Mouse (Mus musculus) heart, adult 8-10 months (tissue): ENCODE data around the gene Arrb1. TPM values are rescaled to one million over a fixed set of nuclear protein-coding genes. Genes with fewer than 3 reads are reported as not detected.

Source experiments
- DNase-seq: peaks from one replicate; pipeline ENCODE4 v3.0.0; 2022; ENCODE audit warnings: low spot score
- total RNA-seq, 4 experiments: library from RNA; stranded (reverse); gene quantifications; 2 replicates each; pipeline ENCODE4 v1.2.4; 2022

Arrb1 gene
- total RNA-seq, 4 experiments from 2014 or later = 16.2 to 28.4 (median 19.5) TPM

GRCm38 (mm10) chr7:99579491-99580190, 44.4 kb downstream of the Arrb1 start:
- DNase-seq = peak; percentile 24

GRCm38 (mm10) chr7:99580247-99580646, 45.0 kb downstream of the Arrb1 start:
- DNase-seq = no peak

GRCm38 (mm10) chr7:99582306-99582705, 47.0 kb downstream of the Arrb1 start:
- DNase-seq = no peak

DNA sequence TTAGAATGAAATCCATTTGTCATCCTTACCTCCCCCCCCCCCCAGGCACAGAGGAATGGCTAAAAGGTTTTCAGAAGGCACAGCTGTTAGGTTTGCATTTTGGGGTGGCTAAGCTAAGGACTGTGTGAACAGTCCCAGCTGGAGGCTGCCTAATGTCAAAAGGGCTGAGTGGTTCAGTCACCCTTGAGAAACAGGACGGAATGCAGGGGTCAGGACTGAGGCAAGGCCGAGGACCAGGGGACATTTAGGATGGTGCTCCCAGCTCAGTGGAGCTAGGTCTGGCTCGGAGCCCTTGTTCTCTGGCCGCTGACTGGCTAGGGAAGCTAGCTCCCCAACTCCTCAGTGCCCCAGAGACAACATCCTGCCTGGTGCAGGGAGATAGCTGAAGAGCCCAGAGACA, 47.6 kb downstream of the Arrb1 start:
- no peak for DNase-seq

GRCm38 (mm10) chr7:99583625-99584024, 48.4 kb downstream of the Arrb1 start:
- DNase-seq = no peak

DNA sequence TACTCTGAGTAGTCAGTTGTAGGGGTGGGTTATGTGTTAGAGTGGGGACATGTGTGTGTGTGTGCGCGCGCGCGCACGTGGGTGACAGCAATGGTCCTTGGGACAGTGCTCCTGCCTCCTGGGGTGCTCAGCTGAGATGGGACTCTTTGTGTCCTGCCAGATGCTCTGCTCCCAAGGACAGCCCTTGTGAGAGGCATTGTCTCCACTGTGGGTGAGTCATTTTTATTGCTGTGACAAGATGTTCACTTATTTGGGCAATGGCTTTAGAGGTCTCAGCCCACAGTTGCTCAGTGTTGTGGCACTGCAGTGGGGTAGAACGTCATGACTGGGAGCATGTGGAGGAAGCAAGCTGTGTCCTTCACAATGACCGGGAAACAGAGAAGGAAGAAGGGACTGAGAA, 50.7 kb downstream of the Arrb1 start:
- no peak for DNase-seq

DNA sequence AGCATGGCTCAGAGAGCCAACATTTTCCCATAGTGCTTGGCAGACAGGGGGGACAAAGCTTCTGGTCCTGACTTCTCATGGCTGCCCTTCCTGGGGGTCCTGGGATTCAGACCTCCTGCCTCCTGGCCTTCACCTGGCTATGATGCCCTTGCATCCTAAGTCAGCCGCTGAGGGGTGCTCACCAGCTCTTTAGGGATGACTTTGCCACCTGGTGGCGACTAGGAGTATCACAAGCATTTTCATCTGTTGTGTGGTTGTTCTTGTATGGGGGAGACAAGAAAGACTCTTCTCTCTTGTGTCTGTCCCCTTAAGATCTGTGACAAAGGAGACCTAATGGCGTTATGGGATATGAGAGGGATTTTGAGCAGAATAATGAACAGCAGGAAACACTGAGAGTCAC, 54.8 kb downstream of the Arrb1 start:
- DNase-seq = peak; percentile 63

DNA sequence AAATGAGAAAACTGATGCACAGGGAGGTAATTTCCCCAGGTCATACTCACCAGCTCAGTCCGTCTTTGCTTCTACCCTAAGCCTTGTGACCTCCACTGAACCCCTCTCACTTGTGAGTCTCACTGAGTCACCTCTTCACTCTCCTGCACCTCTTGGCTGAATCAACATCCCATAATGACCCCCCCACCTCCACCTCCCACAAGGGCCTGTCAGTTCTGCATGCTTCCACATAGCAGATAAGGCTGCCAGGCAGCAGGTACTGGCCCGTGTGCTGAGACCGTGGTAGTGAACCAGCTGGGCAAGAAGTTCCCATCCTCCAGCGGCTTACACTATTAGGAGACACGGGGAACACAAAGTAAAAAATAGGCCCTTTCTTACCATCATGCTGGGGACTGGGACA, 55.4 kb downstream of the Arrb1 start:
- no peak for DNase-seq

DNA sequence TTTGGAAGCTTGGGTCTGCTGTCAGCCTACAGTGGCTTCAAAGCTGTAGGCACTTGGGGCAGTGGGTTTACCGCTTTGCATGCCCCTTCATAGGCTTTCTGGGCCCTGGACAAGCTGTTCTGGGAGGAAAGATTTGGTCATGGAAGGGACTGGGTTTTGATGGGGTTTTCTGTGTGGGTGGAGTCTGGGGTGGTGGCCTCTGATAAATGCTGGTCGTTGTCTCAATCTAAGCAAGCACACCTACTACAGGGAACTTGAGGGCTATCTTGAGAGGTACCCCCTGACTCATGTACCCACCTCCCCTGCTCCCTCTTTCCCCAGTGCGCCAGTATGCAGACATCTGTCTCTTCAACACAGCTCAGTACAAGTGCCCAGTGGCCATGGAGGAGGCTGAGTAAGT, 57.4 kb downstream of the Arrb1 start:
- DNase-seq = no peak

DNA sequence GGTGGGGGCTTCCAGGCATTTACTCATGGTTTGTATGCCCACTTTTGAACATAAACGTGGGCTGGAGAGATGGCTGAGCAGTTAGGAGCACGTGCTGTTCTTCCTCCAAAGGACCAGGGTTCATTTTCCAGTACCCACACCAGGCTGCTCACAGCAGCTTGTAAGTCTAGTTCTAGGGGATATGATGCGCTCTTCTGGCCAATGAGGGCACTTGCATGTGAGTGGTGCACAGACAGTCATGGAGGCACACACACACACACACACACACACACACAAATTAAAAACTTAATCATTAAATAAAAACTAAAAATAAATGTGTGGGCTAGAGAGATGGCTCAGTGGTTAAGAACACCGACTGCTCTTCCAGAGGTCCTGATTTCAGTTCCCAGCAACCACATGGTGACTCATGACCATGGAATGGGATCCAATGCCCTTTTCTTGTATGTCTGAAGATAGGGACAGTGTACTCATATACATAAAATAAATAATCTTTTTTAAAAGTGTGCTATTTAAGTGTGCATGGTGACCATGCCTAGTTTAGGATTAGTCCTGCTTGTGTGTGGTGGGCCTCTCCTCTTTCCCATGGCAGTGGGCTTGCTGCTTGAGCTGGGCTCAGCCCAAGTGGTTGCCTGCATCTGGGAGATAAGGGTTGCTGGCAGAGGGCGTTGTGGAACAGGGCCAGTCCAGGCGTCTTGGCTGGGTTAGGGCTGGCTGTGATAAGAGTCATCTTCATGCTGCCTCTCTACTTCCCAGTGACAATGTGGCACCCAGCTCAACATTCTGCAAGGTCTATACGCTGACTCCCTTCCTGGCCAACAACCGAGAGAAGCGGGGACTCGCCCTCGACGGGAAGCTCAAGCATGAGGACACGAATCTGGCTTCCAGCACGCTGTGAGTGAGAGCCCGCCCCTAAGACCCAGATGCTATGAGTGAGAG, 58.9 kb downstream of the Arrb1 start:
- DNase-seq = no peak

DNA sequence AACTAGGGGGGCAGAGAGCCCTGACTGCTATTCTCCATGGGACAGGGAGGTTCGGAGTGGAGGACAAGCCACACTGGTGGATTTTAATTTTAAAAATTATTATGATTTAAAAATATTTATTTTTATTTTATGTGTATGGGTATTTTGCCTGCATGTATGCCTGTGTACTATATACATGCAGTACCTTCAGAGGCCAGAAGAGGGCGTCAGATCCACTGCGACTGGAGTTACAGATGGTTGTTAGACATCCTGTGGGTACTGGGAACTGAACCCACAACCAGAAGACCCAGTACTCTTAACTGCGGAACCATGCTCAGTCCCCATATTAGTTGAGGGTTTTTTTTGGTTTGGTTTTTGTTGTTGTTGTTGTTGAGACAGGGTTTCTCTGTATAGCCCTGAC, 63.5 kb downstream of the Arrb1 start:
- DNase-seq = no peak

DNA sequence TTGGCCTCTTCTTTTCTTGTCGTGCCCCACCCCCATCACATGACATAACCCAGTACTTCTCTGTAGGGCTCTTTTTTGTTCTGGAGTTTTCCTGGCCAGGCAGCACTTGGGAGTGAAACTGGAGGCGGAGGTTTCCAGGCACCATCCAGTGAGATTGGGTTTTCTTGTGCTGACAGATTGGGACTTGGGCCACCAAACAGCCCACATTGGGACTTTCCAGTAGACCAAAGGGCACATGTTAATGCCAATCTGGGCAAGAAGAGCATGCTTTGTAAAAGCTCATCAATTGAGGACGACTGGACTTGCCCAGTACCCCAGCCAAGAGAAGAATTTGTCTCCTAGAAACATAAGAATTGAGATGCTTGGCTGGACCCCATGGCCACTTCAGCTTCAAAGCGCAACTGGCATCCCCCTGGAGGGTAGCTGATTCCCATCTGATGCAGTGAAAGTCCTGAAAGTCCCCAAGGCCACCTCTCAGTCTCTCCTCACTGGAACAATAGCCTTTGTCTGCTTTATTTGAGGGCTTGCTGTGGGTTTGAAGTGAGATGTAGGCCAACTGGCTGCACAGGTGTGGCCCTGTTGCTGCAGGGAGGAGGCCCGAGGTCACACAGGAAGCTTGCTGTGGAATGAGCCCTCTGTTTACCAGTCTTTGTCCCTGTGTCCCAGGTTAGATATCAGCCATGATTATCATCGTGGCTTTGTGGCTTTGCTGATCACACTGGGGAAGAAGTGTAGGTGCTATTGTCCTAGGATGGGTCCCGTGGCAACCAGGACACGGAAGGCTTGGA, 68.8 kb downstream of the Arrb1 start:
- no peak for DNase-seq

DNA sequence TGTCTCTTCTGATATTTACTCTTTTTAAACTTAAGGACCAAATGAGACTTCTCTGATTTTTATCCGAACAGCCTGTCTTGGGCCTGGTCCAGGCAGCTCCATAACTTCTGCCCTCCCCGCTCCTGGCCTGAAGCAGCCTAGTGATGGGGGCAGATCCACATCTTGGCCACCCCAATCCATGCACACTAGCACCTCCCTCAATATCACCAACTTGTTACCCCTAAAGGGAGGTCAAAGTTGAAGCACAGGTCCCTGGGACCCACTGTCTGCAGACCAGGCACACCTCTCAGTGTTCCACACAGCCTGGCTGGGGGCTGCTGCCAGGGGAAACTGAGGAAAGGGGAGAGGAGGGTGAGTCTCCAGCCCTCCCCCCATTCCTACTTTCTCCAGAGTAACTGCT, 69.8 kb downstream of the Arrb1 start:
- no peak for DNase-seq

DNA sequence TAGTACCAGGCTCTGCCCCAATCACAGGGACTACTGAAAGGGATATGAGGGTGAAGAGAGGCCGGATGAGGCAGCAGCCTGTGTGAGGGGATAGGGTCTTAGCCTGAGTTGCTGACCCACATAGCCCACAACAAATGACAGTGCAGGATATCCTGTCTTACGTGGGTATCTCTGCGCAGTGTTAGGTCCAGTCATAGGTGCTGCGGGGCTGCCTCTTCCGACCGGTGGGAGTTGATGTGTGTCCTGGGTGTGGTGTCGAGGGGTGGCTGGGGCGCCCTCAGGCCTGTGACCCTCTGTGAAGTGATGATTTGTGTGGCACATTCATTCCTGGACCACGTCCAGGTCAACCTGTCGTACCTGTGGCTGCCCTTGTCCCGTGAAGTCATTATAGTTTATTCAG, 71.0 kb downstream of the Arrb1 start:
- no peak for DNase-seq

DNA sequence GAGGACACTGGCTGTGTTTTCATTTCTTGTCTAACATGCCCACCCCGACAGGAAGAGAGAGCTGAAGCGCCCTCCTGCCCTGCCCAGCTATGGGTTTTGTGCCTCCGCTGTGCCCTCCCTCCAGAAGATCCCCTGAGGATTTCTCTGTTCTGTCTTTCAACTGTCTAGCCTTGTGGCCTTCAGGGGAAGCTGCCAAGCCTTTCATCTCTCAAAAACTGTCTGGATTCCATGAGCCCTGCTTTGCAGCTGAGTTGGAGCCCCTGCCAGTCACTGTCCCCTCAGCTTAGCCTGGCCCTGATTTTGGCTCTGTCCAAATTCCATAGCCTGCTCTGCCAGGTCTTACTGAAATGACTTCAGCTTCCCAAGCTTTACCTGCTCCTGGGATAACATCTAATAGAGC, 71.5 kb downstream of the Arrb1 start:
- DNase-seq = no peak

DNA sequence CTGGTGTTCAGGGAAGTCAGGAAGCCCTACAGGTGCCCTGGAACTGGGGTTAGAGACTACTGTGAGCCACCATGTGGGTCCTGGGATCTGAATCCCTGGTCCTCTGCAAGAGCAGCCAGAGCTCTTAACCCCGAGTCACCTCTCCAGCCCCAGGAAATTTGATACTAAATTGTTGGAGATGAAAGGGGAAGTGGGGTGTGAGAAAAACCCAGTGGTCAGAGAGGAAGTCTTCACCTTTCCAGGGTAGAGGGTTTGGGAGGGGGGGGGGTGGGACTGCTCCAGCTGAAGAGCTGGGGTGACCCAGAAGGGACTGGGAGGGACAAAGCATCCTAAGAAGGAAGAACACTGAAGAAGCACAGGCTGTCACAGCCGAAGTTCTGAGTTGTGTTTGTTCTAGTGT, 72.4 kb downstream of the Arrb1 start:
- no peak for DNase-seq

DNA sequence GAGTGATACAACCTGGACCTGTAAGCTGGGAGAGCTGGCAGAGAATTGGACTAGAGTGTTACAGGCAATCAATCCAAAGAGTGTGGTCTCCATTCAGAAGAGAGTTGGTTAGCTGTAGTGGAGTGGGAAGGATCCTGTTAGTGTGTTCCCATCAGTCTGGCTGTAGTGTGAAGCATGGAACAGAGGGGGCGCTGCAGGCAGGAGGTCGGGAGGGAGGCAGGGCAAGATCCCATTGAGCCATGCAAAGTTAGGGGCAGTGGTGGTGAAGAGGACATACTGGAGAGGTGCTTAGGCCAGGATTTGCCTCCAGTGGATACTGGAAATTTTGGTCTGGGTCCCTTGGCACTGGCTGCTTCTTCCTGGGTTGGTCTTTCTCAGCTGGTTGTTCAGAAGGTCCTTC, 83.0 kb downstream of the Arrb1 start:
- no peak for DNase-seq

DNA sequence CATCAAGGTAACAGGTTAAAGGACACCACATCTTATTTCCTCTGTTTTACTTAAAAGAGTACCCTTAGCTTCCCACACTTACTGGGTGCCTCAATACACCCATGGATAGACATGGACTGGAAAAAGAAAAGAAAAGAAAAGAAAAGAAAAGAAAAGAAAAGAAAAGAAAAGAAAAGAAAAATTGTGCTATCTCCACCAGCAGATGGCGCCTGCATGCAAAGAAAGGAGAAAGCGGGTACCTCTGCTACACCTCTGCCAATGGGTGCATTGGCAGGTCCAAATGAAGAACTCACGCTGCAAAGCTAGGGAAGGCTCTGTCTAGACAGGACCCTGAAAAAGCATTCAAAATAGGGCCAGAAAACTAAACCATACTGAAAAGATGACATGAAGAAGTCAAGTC, 83.6 kb downstream of the Arrb1 start:
- DNase-seq = peak; percentile 11

- DNase-seq = peak; percentile 88
These were observed 90.6 kb downstream of the Arrb1 start for GRCm38 (mm10) chr7:99625722-99626375.

GRCm38 (mm10) chr7:99626376-99627270, 91.4 kb downstream of the Arrb1 start, which contains the start of gene Tpbgl:
Gene Tpbgl (minus strand): TSS chr7:99627103.
- peak; percentile 69 for DNase-seq

- no peak for DNase-seq
These were observed 92.1 kb downstream of the Arrb1 start for GRCm38 (mm10) chr7:99627366-99627765.
